18 mouse cellular contexts compared by ENCODE assay signal in the genomic region with DNA sequence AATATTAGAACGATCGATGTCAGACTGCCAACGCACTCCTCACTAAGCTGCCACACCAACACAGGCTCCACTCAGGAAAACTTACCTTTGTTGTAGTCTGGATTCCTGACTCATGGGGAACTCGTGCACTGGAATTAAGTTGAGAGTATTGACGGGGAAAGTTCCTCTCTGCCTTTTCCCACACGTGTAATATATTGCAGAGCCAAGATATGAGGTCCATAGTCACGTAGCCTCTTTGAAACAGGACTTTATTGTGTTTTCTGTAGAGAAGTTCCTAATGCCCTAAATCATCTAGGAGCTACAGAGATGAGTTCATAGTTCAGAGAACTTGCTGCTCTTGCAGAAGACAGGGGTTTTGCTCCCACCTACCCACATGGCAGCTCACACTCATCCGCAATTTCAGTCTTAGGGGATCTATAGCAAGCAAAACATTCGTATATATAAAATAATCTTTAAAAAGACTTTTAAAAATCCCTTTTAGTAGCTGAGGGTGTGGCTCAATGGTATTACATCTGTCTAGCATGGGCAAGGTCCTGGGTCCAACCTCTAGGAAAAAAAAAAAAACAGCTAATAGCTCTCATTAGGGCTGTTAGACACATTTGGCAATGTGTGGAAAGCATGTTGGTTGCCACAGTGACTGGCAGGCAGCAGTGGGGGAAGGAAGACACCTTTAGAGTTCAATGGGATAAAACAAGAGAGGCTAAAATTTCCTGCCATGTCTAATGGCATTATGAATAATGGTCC. TPM values are rescaled to one million over a fixed set of nuclear protein-coding genes. Genes with fewer than 3 reads are reported as not detected.
DNase-seq lines count a peak whose midpoint lies in the region; ATAC-seq and TF ChIP-seq lines count a peak whose summit lies in the region.
"Had no signal": no experiment of that assay in that cellular context is flagged by ENCODE, and none has a peak within 500 bp of the region (broad histone marks: within the 10 kb centered on the region; RNA-seq: fewer than 3 reads in every experiment).

No protein-coding gene starts in this region.

- H3K4me1 ChIP-seq in intestine, embryonic 15.5 days (replicated peaks) = peaks cover 2% of the 10 kb centered on the region; the same call in 1 of the 2 replicates
- peaks cover 11% of the 10 kb centered on the region; the same call in 1 of the 2 replicates for H3K4me1 ChIP-seq in intestine, postnatal 0 days (replicated peaks; ENCODE audit: control insufficient read depth, insufficient read depth, low read length)
- H3K4me1 ChIP-seq: forebrain, embryonic 13.5 days had no signal

- intact Hi-C loops in gastrocnemius, postnatal 14 days (cut with DNase I; ENCODE audit: low total_unique reads) = no loop called here

- WGBS in intestine, embryonic 15.5 days = 70% methylated on average over 9 of the region's 9 CpGs
- 42% methylated on average over 9 of the region's 9 CpGs for WGBS in intestine, postnatal 0 days

- no peak overlapping the region for H3K4me2 ChIP-seq in intestine, embryonic 15.5 days (replicated peaks)
- peak overlapping the region; percentile 47 for H3K4me2 ChIP-seq in intestine, postnatal 0 days (replicated peaks; ENCODE audit: low read depth)
- H3K4me2 ChIP-seq: embryonic facial prominence, embryonic 12.5 days; forebrain, embryonic 13.5 days; forebrain, embryonic 15.5 days had no signal

- H3K9me3 ChIP-seq in intestine, embryonic 15.5 days = no peaks in the 10 kb centered on the region
- no peaks in the 10 kb centered on the region for H3K9me3 ChIP-seq in intestine, postnatal 0 days (ENCODE audit: control insufficient read depth)
- H3K9me3 ChIP-seq: embryonic facial prominence, embryonic 10.5 days; embryonic facial prominence, embryonic 12.5 days; forebrain, embryonic 13.5 days; forebrain, embryonic 15.5 days had no signal

- no peak for DNase-seq in adrenal gland, adult 18-20 months (ENCODE audit: low spot score in 2 of 2)
- DNase-seq in right cerebral cortex, postnatal 4 days = no peak
- no peak for DNase-seq in gastrocnemius, postnatal 14 days
- DNase-seq: adrenal gland, adult 8-10 months; adrenal gland, postnatal 14 days; adrenal gland, postnatal 36 days; cerebellum, adult 11 months; cerebellum, adult 2 months; cerebellum, adult 9-10 months; cerebellum, postnatal 10 days; cerebellum, postnatal 25 days; forebrain, postnatal 0 days had no signal

- peak; percentile 37 for TF ChIP-seq CTCF in intestine, postnatal 0 days (IDR thresholded peaks at IDR 0.05; ENCODE audit: low read depth)

- H3K27ac ChIP-seq in intestine, embryonic 15.5 days = peak overlapping the region; percentile 72
- peak overlapping the region; percentile 35; the same call in 1 of the 2 replicates for H3K27ac ChIP-seq in intestine, postnatal 0 days (ENCODE audit: low read depth, low read length)
- H3K27ac ChIP-seq: embryonic facial prominence, embryonic 10.5 days; embryonic facial prominence, embryonic 12.5 days; forebrain, embryonic 13.5 days; forebrain, embryonic 15.5 days had no signal

- no peaks in the 10 kb centered on the region for H3K36me3 ChIP-seq in intestine, embryonic 15.5 days
- no peaks in the 10 kb centered on the region for H3K36me3 ChIP-seq in intestine, postnatal 0 days (ENCODE audit: control insufficient read depth, insufficient read depth)
- H3K36me3 ChIP-seq: embryonic facial prominence, embryonic 10.5 days; embryonic facial prominence, embryonic 12.5 days; forebrain, embryonic 15.5 days had no signal

- no peak overlapping the region for H3K9ac ChIP-seq in intestine, embryonic 15.5 days
- H3K9ac ChIP-seq in intestine, postnatal 0 days (ENCODE audit: low read depth, low read length) = no peak overlapping the region
- H3K9ac ChIP-seq: embryonic facial prominence, embryonic 12.5 days; forebrain, embryonic 13.5 days; forebrain, embryonic 15.5 days; forebrain, postnatal 0 days had no signal

- H3K27me3 ChIP-seq in intestine, embryonic 15.5 days (replicated peaks) = no peaks in the 10 kb centered on the region
- no peaks in the 10 kb centered on the region for H3K27me3 ChIP-seq in intestine, postnatal 0 days (replicated peaks; ENCODE audit: control insufficient read depth, insufficient read depth, low read length)
- H3K27me3 ChIP-seq: embryonic facial prominence, embryonic 12.5 days; forebrain, embryonic 13.5 days; forebrain, embryonic 15.5 days had no signal

- peak; percentile 71 for ATAC-seq in intestine, embryonic 15.5 days
- peak; percentile 72 for ATAC-seq in intestine, postnatal 0 days
- ATAC-seq: forebrain, embryonic 13.5 days; forebrain, embryonic 15.5 days had no signal

- H3K4me3 ChIP-seq in intestine, embryonic 15.5 days (replicated peaks) = no peak overlapping the region
- H3K4me3 ChIP-seq in intestine, postnatal 0 days (ENCODE audit: low read depth, low read length) = no peak overlapping the region
- H3K4me3 ChIP-seq: embryonic facial prominence, embryonic 10.5 days; embryonic facial prominence, embryonic 12.5 days; forebrain, embryonic 13.5 days; forebrain, embryonic 15.5 days had no signal

RNA-seq across cellular contexts. Expression of gene Gls, which starts 25.1 kb away (rescaled TPM):
- polyA plus RNA-seq in intestine, embryonic 15.5 days (2015; fragmentation: Nextera tagmentation; extraction: Ambion mirVana) = 34.8 and 39.5 TPM in 2 replicates
- 33.9 and 41.0 TPM in 2 replicates for polyA plus RNA-seq in intestine, postnatal 0 days (2015; fragmentation: Nextera tagmentation; extraction: Ambion mirVana)
- total RNA-seq in adrenal gland, adult 18-20 months (2021) = 100 to 1,000 TPM in 1 of 2 experiments, 10 to 100 TPM in 1; 88.3 to 101 TPM
- 10 to 100 TPM; 46.5 to 50.9 TPM for total RNA-seq in gastrocnemius, postnatal 14 days (2021)
